Mouse (Mus musculus): Measurements from ENCODE around the gene Tbc1d10c.

DNA sequence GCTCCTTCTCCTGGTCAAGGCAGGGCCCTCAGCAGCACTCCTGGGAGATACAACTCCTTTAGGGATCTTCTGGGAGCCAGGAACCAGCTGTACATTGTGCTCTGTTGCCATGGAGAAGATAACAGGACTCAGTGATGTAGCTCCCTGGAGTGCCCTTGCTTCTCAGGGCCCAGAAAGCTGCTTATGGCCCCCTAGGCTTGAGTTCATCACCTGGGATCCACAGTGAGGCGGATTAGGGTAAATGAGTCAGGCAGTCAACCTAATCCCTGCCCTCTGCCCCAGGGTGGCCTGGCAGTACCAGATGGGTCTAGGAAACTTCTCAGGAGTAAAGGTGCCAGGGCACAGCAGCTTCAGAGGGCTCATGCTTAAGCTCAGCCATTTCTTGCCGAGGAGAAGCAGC, 51.6 kb downstream of the Tbc1d10c start, which contains the start of gene Gpr152:
- TF ChIP-seq CHD2 (IDR thresholded peaks at IDR 0.05; ENCODE audit: low read length): no peak
- TF ChIP-seq SIN3A (IDR thresholded peaks at IDR 0.05; ENCODE audit: low read length): no peak
- TF ChIP-seq SMC3 (IDR thresholded peaks at IDR 0.05; ENCODE audit: low read depth, low read length): no peak
- TF ChIP-seq RAD21 (IDR thresholded peaks at IDR 0.05; ENCODE audit: low read depth, low read length): no peak
- no peak for TF ChIP-seq CTCF (conservative IDR thresholded peaks at IDR 0.05 in 1 of 2, IDR thresholded peaks at IDR 0.05 in 1 of 2; ENCODE audit: low read depth in 2 of 2, low read length in 2 of 2)
- no peak for TF ChIP-seq POLR2A (IDR thresholded peaks at IDR 0.05; ENCODE audit: low read depth, low read length)
- TF ChIP-seq RCOR1 (conservative IDR thresholded peaks at IDR 0.05; ENCODE audit: low read depth, low read length): no peak
- TF ChIP-seq ZC3H11A (IDR thresholded peaks at IDR 0.05; ENCODE audit: low read depth, low read length): no peak
- no peak for TF ChIP-seq MYC (IDR thresholded peaks at IDR 0.05; ENCODE audit: low read depth, low read length)
- no peak for TF ChIP-seq CHD1 (IDR thresholded peaks at IDR 0.05; ENCODE audit: low read depth, low read length)
- no peak for TF ChIP-seq ZNF384 (IDR thresholded peaks at IDR 0.05; ENCODE audit: low read depth, low read length)
